ENCODE assay signal across 8 mouse cellular contexts in the genomic region with DNA sequence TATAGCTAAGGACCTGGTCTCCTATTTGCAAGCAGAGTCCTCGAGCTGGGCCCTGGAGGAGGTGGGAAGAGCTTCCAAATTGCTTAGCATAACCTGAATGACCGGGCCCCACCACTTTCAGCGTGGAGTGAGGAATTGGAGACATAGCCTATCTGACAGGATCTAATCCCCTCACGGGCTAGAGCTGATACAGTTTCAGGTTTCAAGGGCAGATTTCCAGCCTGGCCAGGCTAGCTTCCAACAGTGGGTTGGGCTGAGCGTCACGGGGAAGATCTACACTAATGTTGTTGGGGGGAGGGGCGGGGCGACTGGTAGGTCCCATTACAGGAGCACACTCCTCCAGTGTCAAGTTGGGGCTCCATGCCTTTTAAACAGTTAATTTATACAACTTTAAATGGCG. TPM values are rescaled to one million over a fixed set of nuclear protein-coding genes. Genes with fewer than 3 reads are reported as not detected.
A peak's percentile ranks its signal among the peaks of the same experiment; 100 is the strongest.
DNase-seq lines count a peak whose midpoint lies in the region; ATAC-seq lines count a peak whose summit lies in the region.

No protein-coding gene starts in this region.

- WGBS in neural tube, embryonic 11.5 days = 16% methylated on average over 9 of the region's 9 CpGs
- WGBS in intestine, embryonic 16.5 days = 14% methylated on average over 9 of the region's 9 CpGs
- 41% methylated on average over 9 of the region's 9 CpGs for WGBS in liver, embryonic 16.5 days (ENCODE audit: insufficient replicate concordance)

- no peak overlapping the region for H3K9ac ChIP-seq in neural tube, embryonic 11.5 days (ENCODE audit: low read length)
- no peak overlapping the region for H3K9ac ChIP-seq in intestine, embryonic 16.5 days (ENCODE audit: low read depth, low read length)
- no peak overlapping the region for H3K9ac ChIP-seq in liver, embryonic 16.5 days (ENCODE audit: low read depth, low read length)

- no peak overlapping the region for H3K27ac ChIP-seq in neural tube, embryonic 11.5 days (ENCODE audit: low read depth, low read length)
- peak overlapping the region; percentile 34; the same call in 1 of the 2 replicates for H3K27ac ChIP-seq in intestine, embryonic 16.5 days (ENCODE audit: low read length)
- peak overlapping the region; percentile 35; the same call in 1 of the 2 replicates for H3K27ac ChIP-seq in liver, embryonic 16.5 days (ENCODE audit: low read length)

- H3K4me2 ChIP-seq in neural tube, embryonic 11.5 days (ENCODE audit: low read depth) = no peak overlapping the region
- H3K4me2 ChIP-seq in intestine, embryonic 16.5 days (ENCODE audit: low read depth, low read length) = peak overlapping the region; percentile 33
- peak overlapping the region; percentile 57; the same call in 1 of the 2 replicates for H3K4me2 ChIP-seq in liver, embryonic 16.5 days (ENCODE audit: low read depth, low read length)

- H3K9me3 ChIP-seq in neural tube, embryonic 11.5 days (ENCODE audit: control insufficient read depth, low read length) = no peaks in the 10 kb centered on the region
- no peaks in the 10 kb centered on the region for H3K9me3 ChIP-seq in intestine, embryonic 16.5 days (ENCODE audit: control insufficient read depth, low read length)
- H3K9me3 ChIP-seq in liver, embryonic 16.5 days (replicated peaks; ENCODE audit: control insufficient read depth, low read length) = no peaks in the 10 kb centered on the region

- no peaks in the 10 kb centered on the region; the same call in 1 of the 2 replicates for H3K36me3 ChIP-seq in neural tube, embryonic 11.5 days (ENCODE audit: control insufficient read depth, insufficient read depth, low read length)
- no peaks in the 10 kb centered on the region for H3K36me3 ChIP-seq in intestine, embryonic 16.5 days (ENCODE audit: control insufficient read depth, insufficient read depth, low read length)
- H3K36me3 ChIP-seq in liver, embryonic 16.5 days (ENCODE audit: control insufficient read depth, insufficient read depth) = no peaks in the 10 kb centered on the region

- no peak overlapping the region for H3K4me3 ChIP-seq in neural tube, embryonic 11.5 days (ENCODE audit: low read depth, low read length)
- 0 out of 2 replicates have a peak overlapping the region, but pooled peaks have one; percentile 8 for H3K4me3 ChIP-seq in intestine, embryonic 16.5 days (ENCODE audit: low read length)
- H3K4me3 ChIP-seq in liver, embryonic 16.5 days (ENCODE audit: low read depth, low read length) = no peak overlapping the region

- peaks cover 38% of the 10 kb centered on the region for H3K4me1 ChIP-seq in neural tube, embryonic 11.5 days (ENCODE audit: control insufficient read depth, insufficient read depth, low read length)
- peaks cover 64% of the 10 kb centered on the region for H3K4me1 ChIP-seq in intestine, embryonic 16.5 days (ENCODE audit: control insufficient read depth, insufficient read depth, low read length)
- peaks cover 45% of the 10 kb centered on the region for H3K4me1 ChIP-seq in liver, embryonic 16.5 days (ENCODE audit: control insufficient read depth, low read depth, low read length)

- ATAC-seq in neural tube, embryonic 11.5 days (ENCODE audit: insufficient read depth, low FRiP score, low TSS enrichment) = no peak
- ATAC-seq in intestine, embryonic 16.5 days = no peak
- no peak for ATAC-seq in liver, embryonic 16.5 days (ENCODE audit: low read depth)
- ATAC-seq in inflammation-experienced regulatory T-cells, adult 6 months = no peak

- no peaks in the 10 kb centered on the region for H3K27me3 ChIP-seq in neural tube, embryonic 11.5 days (ENCODE audit: control insufficient read depth, insufficient read depth, low read length)
- H3K27me3 ChIP-seq in intestine, embryonic 16.5 days (replicated peaks; ENCODE audit: control insufficient read depth, insufficient read depth, low read length) = no peaks in the 10 kb centered on the region
- peaks cover 31% of the 10 kb centered on the region for H3K27me3 ChIP-seq in liver, embryonic 16.5 days (ENCODE audit: control insufficient read depth, insufficient read depth, low read depth, low read length)

- DNase-seq in neural tube, embryonic 11.5 days (ENCODE audit: low spot score) = peak; percentile 49
- no peak for DNase-seq in neural tube, embryonic 10.5 days (ENCODE audit: extremely low spot score, low spot score)
- DNase-seq in embryo, embryonic 10.5 days (ENCODE audit: low spot score) = peak; percentile 85
- DNase-seq in frontal cortex, postnatal 10 days (ENCODE audit: low spot score in 2 of 2) = no peak
- DNase-seq in left cerebral cortex, adult 9 months (ENCODE audit: low spot score in 2 of 2) = no peak

RNA-seq across cellular contexts. Expression of gene Pcbp4, which starts 2.4 kb away (rescaled TPM):
- polyA plus RNA-seq in neural tube, embryonic 11.5 days (2014; fragmentation: Nextera tagmentation; extraction: Ambion mirVana) = 267 and 278 TPM in 2 replicates
- 30.5 and 32.6 TPM in 2 replicates for polyA plus RNA-seq in intestine, embryonic 16.5 days (2015; fragmentation: Nextera tagmentation; extraction: Ambion mirVana)
- polyA plus RNA-seq in liver, embryonic 16.5 days (2015; fragmentation: Nextera tagmentation; extraction: Ambion mirVana) = 5.1 and 6.0 TPM in 2 replicates
- 1 to 10 TPM; 4.1 to 5.0 (median 4.4) TPM for polyA plus RNA-seq in inflammation-experienced regulatory T-cells, adult 6 months (2017; shearing (Covaris generic))

RNA-seq across cellular contexts. Expression of gene Abhd14a, which starts 3.2 kb away (rescaled TPM):
- 33.9 and 38.6 TPM in 2 replicates for polyA plus RNA-seq in neural tube, embryonic 11.5 days (2014; fragmentation: Nextera tagmentation; extraction: Ambion mirVana)
- polyA plus RNA-seq in intestine, embryonic 16.5 days (2015; fragmentation: Nextera tagmentation; extraction: Ambion mirVana) = 50.2 and 52.0 TPM in 2 replicates
- polyA plus RNA-seq in liver, embryonic 16.5 days (2015; fragmentation: Nextera tagmentation; extraction: Ambion mirVana) = 17.2 and 18.8 TPM in 2 replicates
- 10 to 100 TPM in 2 of 3 experiments, 1 to 10 TPM in 1; 8.1 to 14.9 (median 14.4) TPM for polyA plus RNA-seq in inflammation-experienced regulatory T-cells, adult 6 months (2017; shearing (Covaris generic))

RNA-seq across cellular contexts. Expression of gene Abhd14b, which starts 3.4 kb away (rescaled TPM):
- 7.3 and 7.5 TPM in 2 replicates for polyA plus RNA-seq in neural tube, embryonic 11.5 days (2014; fragmentation: Nextera tagmentation; extraction: Ambion mirVana)
- polyA plus RNA-seq in intestine, embryonic 16.5 days (2015; fragmentation: Nextera tagmentation; extraction: Ambion mirVana) = 34.3 and 34.4 TPM in 2 replicates
- polyA plus RNA-seq in liver, embryonic 16.5 days (2015; fragmentation: Nextera tagmentation; extraction: Ambion mirVana) = 31.3 and 37.5 TPM in 2 replicates
- polyA plus RNA-seq in inflammation-experienced regulatory T-cells, adult 6 months (2017; shearing (Covaris generic)) = 10 to 100 TPM in 2 of 3 experiments, 1 to 10 TPM in 1; 6.3 to 17.6 (median 12.6) TPM

RNA-seq across cellular contexts. Expression of gene Acy1, which starts 12.5 kb away (rescaled TPM):
- 32.1 and 33.4 TPM in 2 replicates for polyA plus RNA-seq in neural tube, embryonic 11.5 days (2014; fragmentation: Nextera tagmentation; extraction: Ambion mirVana)
- 59.8 and 59.9 TPM in 2 replicates for polyA plus RNA-seq in intestine, embryonic 16.5 days (2015; fragmentation: Nextera tagmentation; extraction: Ambion mirVana)
- polyA plus RNA-seq in liver, embryonic 16.5 days (2015; fragmentation: Nextera tagmentation; extraction: Ambion mirVana) = 34.3 and 36.5 TPM in 2 replicates
- polyA plus RNA-seq in inflammation-experienced regulatory T-cells, adult 6 months (2017; shearing (Covaris generic)) = 10 to 100 TPM in 1 of 3 experiments, 1 to 10 TPM in 2; 8.9 to 14.6 (median 9.4) TPM

RNA-seq across cellular contexts. Expression of gene Gpr62, which starts 15.1 kb away (rescaled TPM):
- 0.20 and 0.23 TPM in 2 replicates for polyA plus RNA-seq in neural tube, embryonic 11.5 days (2014; fragmentation: Nextera tagmentation; extraction: Ambion mirVana)
- polyA plus RNA-seq in intestine, embryonic 16.5 days (2015; fragmentation: Nextera tagmentation; extraction: Ambion mirVana) = 0.11 TPM in 2 replicates
- 0.04 TPM in 1 of 2 replicates, not detected in the other for polyA plus RNA-seq in liver, embryonic 16.5 days (2015; fragmentation: Nextera tagmentation; extraction: Ambion mirVana)
- not detected for polyA plus RNA-seq in inflammation-experienced regulatory T-cells, adult 6 months (2017; shearing (Covaris generic))

Comparison
In these comparisons a context has a peak if more than half of its experiments do, and no peak if none do; other contexts are left out.
1. DNase-seq: peak in neural tube, embryonic 11.5 days (single experiment) and embryo, embryonic 10.5 days (single experiment); none in neural tube, embryonic 10.5 days (single experiment), frontal cortex, postnatal 10 days (0 of 2) and left cerebral cortex, adult 9 months (0 of 2).